Mouse (Mus musculus): ENCODE measurements around the gene Lce1a2.

The Lce1a2 gene

DNA sequence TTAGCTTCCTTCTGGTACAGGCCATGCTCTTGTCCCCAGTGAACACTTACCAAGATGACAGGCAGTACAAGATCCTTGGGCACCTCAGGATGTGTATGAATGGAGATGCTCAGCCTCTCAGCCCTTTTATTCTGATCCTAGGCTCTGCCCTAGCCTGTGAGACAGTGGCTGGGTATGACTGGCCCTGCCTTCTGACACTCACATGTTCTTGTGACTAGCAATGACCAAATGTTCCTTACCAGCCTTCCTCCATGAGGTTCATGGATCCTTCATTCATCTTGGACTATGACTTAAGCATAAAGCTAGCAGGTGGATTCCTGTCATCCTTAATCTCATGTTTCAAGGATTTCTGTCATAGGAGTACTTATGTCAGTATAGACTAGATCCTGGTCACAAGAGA, at the start of gene Lce1a2:
Gene Lce1a2 (minus strand): TSS at position 101 of the 400 bp plus-strand sequence.
- ATAC-seq (ENCODE audit: low TSS enrichment) = no peak

- no peak for ATAC-seq (ENCODE audit: low TSS enrichment)
Observed at GRCm38 (mm10) chr3:92715122-92715521, 45.0 kb upstream of the Lce1a2 start.

DNA sequence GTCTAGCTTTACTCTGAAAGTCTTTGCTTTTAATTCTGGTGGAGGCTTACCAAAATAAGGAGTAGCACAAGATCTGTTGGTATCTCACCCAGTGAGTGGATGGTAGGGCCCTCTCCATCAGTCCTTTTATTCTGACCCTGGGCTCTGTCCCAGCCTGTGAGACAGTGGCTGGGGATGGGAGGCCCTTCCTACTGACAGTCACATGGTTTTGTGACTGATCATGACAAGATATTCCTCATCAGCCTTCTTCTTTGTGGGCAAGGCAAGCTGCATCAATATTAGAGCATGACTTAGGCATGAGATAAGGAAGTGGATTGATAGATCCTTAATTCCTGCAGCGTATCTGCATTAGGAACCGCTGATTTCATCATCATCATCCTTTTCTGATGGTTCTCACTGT, 38.9 kb upstream of the Lce1a2 start, which contains the start of gene Lce1e:
Gene Lce1e (minus strand): TSS at position 101 of the 400 bp plus-strand sequence.
- no peak for ATAC-seq (ENCODE audit: low TSS enrichment)

- no peak for ATAC-seq (ENCODE audit: low TSS enrichment)
Observed at GRCm38 (mm10) chr3:92694613-92695012, 24.5 kb upstream of the Lce1a2 start.

- ATAC-seq (ENCODE audit: low TSS enrichment) = no peak
Observed at GRCm38 (mm10) chr3:92691688-92692087, 21.6 kb upstream of the Lce1a2 start.

DNA sequence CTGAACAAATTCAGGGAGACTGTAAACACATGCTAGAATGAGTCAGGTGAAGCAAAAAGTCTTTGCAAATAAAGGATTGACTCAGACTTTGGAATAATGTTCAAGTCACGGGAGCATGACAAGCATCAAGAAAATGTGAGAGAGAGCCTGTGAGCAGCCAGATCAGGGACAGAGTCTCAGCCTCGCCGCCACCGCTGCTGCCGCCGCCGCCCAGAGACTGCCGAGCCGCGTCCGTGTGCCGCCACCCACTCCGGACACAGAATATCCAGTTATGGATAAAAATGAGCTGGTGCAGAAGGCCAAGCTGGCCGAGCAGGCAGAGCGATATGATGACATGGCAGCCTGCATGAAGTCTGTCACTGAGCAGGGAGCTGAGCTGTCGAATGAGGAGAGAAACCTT, 19.0 kb upstream of the Lce1a2 start:
- peak; percentile 50 for ATAC-seq (ENCODE audit: low TSS enrichment)

DNA sequence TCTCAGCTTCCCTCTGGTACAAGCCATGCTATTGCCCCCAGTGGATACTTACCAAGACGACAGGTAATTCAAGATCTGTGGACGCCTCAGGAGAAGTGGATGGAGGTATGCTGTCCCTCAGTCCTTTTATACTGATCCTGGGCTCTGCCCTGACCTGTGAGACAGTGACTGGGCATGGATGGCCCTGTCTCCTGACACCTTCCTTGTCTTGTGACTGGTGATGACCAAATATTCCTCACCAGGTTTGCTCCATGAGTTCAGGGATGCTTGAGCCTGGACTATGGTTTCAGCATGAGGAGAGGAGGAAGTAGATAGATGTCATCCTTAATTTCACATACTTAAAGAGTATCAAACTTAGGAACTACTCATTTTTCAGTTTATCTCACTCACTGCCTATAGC, 17.0 kb upstream of the Lce1a2 start, which contains the start of gene Lce1d:
Gene Lce1d (minus strand): TSS at position 101 of the 400 bp plus-strand sequence.
- no peak for ATAC-seq (ENCODE audit: low TSS enrichment)

DNA sequence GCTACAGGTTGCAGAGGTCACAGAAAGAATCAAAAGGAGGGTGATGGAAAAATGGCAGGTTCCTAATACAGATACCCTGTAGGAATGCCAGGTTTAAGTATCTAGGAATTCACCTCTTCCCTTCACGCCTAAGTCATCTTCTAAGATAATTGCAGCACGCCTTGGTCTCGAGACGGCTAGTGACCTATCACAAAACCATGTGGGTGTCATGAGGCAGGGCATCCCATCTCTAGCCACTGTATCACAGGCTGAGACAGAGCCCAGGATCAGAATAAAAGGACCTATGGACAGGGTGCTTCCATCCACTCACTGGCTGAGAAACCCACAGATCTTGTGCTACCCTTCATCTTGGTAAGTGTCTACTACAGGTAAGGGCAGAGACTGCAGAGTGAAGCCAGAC, 8.8 kb upstream of the Lce1a2 start, which contains the start of gene Lce1c:
Gene Lce1c (plus strand): TSS at position 301 of the 400 bp plus-strand sequence.
- no peak for ATAC-seq (ENCODE audit: low TSS enrichment)

DNA sequence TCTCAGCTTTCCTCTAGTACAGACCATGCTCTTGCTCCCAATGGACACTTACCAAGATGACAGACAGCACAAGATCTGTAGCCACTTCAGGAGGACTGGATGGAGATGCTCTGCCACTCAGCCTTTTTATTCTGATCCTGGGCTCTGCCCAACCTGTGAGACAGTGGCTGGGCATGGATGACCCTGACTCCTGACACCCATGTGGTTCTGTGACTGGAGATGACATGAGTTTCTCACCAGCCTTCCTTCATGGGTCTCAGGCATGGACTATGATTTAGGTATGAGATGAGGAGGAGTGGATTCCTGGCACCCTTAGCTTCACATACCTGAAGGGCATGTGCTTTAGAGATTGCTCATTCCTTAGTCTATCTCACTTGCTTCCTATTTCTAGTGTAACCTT, 13.3 kb downstream of the Lce1a2 start, which contains the start of gene Lce1b:
Gene Lce1b (minus strand): TSS at position 101 of the 400 bp plus-strand sequence.
- no peak for ATAC-seq (ENCODE audit: low TSS enrichment)

DNA sequence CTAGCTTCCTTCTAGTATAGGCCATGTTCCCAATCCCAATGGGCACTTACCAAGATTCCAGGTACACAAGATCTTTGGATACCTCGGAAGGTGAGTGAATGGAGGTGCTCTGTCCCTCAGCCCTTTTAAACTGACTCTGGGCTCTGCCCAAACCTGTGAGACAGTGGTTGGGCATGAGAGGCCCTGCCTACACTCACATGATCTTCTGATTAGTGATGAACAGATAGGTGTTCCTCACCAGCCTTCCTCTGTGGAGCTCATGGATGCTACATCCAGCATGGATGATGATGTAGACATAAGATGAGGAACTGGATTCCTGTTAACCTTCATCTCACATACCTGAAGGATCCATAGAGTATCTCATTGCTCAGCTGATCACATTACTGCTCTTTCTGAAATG, 21.9 kb downstream of the Lce1a2 start, which contains the start of gene Lce1a1:
Gene Lce1a1 (minus strand): TSS at position 101 of the 400 bp plus-strand sequence.
- no peak for ATAC-seq (ENCODE audit: low TSS enrichment)

GRCm38 (mm10) chr3:92639854-92640253, 30.3 kb downstream of the Lce1a2 start:
- no peak for ATAC-seq (ENCODE audit: low TSS enrichment)

DNA sequence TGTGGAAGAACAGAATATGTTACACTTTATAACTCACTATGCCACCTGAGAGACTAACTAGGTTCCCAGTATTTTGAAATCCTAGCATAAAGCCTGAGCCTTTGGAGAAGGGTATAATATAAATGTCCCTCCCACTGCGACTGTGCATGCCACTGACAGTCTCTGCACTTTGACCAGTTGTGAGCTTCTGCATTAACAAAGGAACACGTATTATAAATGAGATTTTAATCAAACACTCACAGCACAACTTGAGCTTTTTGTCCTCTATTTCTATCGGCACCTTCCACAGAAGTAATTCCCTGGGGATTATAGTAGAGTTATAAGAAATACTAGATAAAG, 31.5 kb downstream of the Lce1a2 start:
- ATAC-seq (ENCODE audit: low TSS enrichment) = no peak

DNA sequence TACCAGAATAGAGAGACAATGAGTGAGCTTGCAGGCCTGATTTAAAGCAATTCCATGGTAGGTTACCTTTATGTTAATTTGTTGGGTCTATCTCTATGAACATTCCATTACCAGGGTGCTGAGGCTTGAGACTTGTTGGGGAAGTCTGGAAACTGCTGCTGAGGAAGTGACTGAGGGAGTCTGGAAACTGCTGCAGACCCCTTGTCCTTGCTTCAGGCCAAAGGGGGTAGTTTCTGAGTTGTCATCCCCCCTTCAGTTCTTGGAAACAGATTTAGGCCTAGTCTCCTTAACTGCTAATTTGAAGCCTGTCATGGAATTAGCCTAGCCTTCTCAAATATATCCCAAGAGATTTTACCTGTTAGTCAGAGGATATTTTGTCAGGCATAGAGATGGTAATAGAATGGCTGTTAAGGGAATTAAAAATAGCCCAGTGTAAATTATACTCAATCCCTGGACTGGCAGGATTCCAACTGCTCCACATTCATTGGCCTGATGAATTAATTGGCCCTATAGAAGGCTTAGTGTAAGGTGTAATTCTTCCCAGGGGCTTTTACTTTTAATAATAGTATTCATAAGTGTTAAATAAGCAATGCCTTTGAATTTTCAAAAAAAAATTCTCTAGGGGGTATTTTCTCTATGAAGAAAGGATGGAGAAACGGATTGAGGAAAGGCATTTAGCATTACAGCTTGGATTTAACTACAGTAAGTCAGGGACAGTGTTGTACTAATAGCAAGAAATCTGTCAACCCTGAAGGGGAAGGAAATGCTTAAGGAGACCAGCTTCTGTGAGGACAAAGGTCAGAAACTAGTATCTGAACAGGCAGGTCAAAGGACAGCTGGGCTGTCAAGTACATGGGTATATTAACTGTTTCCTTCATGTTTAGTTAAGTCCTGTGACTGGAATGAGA, 32.1 kb downstream of the Lce1a2 start:
- ATAC-seq (ENCODE audit: low TSS enrichment) = no peak

DNA sequence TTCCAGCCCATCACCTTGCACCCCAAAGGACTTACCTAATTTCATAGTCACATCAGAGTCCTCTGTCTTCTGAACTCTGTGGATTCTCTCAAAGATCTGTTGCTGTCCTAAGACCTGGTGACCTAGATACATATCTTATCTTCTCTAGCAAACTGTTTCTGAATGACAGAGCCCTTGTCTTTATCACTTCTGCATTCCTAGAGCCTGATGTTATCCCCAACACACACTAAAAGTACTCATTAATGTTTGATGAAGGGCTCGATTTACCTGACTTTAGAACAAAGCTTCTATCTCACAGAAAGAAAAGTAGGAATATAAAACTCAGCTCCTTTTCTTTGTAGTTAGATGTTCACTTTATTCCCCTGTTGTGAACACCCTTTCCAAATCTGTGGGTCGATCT, 48.6 kb downstream of the Lce1a2 start, which contains the start of gene Lce6a:
Gene Lce6a (minus strand): TSS at position 101 of the 400 bp plus-strand sequence.
- ATAC-seq (ENCODE audit: low TSS enrichment) = no peak

Data from frontal cortex, adult (tissue).